ENCODE assay signal across 10 mouse cellular contexts in genomic region chr14:57920568-57921310, GRCm38 (mm10). TPM values are rescaled to one million over a fixed set of nuclear protein-coding genes. Genes with fewer than 3 reads are reported as not detected.
DNase-seq lines count a peak whose midpoint lies in the region; ATAC-seq and TF ChIP-seq lines count a peak whose summit lies in the region.
"Had no signal": no experiment of that assay in that cellular context is flagged by ENCODE, and none has a peak within 500 bp of the region (broad histone marks: within the 10 kb centered on the region; RNA-seq: fewer than 3 reads in every experiment).

No protein-coding gene starts in this region.

- no peaks in the 10 kb centered on the region; the same call in 1 of the 2 replicates for H3K9me3 ChIP-seq in forebrain, embryonic 11.5 days (ENCODE audit: control insufficient read depth, low read length)
- no peaks in the 10 kb centered on the region for H3K9me3 ChIP-seq in forebrain, postnatal 0 days (ENCODE audit: low read length)
- H3K9me3 ChIP-seq in lung, postnatal 0 days (ENCODE audit: low read length): no peaks in the 10 kb centered on the region
- H3K9me3 ChIP-seq in embryonic facial prominence, embryonic 12.5 days: no peaks in the 10 kb centered on the region

- no peak for TF ChIP-seq CTCF in forebrain, postnatal 0 days (IDR thresholded peaks at IDR 0.05; ENCODE audit: low read depth)
- TF ChIP-seq CTCF in lung, postnatal 0 days (IDR thresholded peaks at IDR 0.05): no peak

- intact Hi-C loops in left cerebral cortex, postnatal 4 days (cut with DNase I): no loop called here

- TF ChIP-seq EP300 in lung, postnatal 0 days (IDR thresholded peaks at IDR 0.05): no peak

- peak overlapping the region; percentile 54; the same call in 1 of the 2 replicates for H3K27ac ChIP-seq in forebrain, embryonic 11.5 days (ENCODE audit: low read depth, low read length)
- no peak overlapping the region for H3K27ac ChIP-seq in forebrain, postnatal 0 days (ENCODE audit: low read depth, low read length)
- H3K27ac ChIP-seq in lung, postnatal 0 days (ENCODE audit: low read length): peak overlapping the region; percentile 20; the same call in 1 of the 2 replicates
- H3K27ac ChIP-seq in embryonic facial prominence, embryonic 12.5 days: peak overlapping the region; percentile 75

- H3K36me3 ChIP-seq in forebrain, embryonic 11.5 days (ENCODE audit: control insufficient read depth, insufficient read depth, low read length): peaks cover 6% of the 10 kb centered on the region; the same call in 1 of the 2 replicates
- peaks cover 51% of the 10 kb centered on the region for H3K36me3 ChIP-seq in forebrain, postnatal 0 days (ENCODE audit: insufficient read depth)
- H3K36me3 ChIP-seq in lung, postnatal 0 days (ENCODE audit: insufficient read depth, low read length): peaks cover 15% of the 10 kb centered on the region; the same call in 1 of the 2 replicates
- peaks cover 38% of the 10 kb centered on the region for H3K36me3 ChIP-seq in embryonic facial prominence, embryonic 12.5 days

- no peak for DNase-seq in forebrain, embryonic 11.5 days (ENCODE audit: low spot score)
- DNase-seq in forebrain, postnatal 0 days: no peak
- no peak for DNase-seq in lung, postnatal 0 days (ENCODE audit: low spot score)
- no peak for DNase-seq in lung, postnatal 36 days
- DNase-seq in left cerebral cortex, postnatal 4 days: peak; percentile 4
- DNase-seq in adrenal gland, postnatal 4 days (ENCODE audit: low spot score in 2 of 2): no peak
- DNase-seq: gastrocnemius, postnatal 14 days had no signal

- H3K9ac ChIP-seq in forebrain, embryonic 11.5 days (ENCODE audit: low read length): no peak overlapping the region
- H3K9ac ChIP-seq in forebrain, postnatal 0 days: no peak overlapping the region
- H3K9ac ChIP-seq in lung, postnatal 0 days (replicated peaks; ENCODE audit: low read depth): no peak overlapping the region
- H3K9ac ChIP-seq in embryonic facial prominence, embryonic 12.5 days: no peak overlapping the region
- H3K9ac ChIP-seq: neural tube, embryonic 12.5 days had no signal

- 88% methylated on average over 18 of the region's 18 CpGs for WGBS in forebrain, embryonic 11.5 days
- WGBS in forebrain, postnatal 0 days: 85% methylated on average over 18 of the region's 18 CpGs
- WGBS in lung, postnatal 0 days: 69% methylated on average over 18 of the region's 18 CpGs
- 72% methylated on average over 18 of the region's 18 CpGs for WGBS in embryonic facial prominence, embryonic 12.5 days

- H3K4me3 ChIP-seq in forebrain, embryonic 11.5 days (ENCODE audit: low read depth, low read length): no peak overlapping the region
- H3K4me3 ChIP-seq in forebrain, postnatal 0 days (ENCODE audit: low read depth, low read length): no peak overlapping the region
- H3K4me3 ChIP-seq in lung, postnatal 0 days (ENCODE audit: low read depth, low read length): no peak overlapping the region
- no peak overlapping the region for H3K4me3 ChIP-seq in embryonic facial prominence, embryonic 12.5 days
- H3K4me3 ChIP-seq: neural tube, embryonic 12.5 days had no signal

- H3K4me1 ChIP-seq in forebrain, embryonic 11.5 days (replicated peaks; ENCODE audit: control insufficient read depth, insufficient read depth, low read length): no peaks in the 10 kb centered on the region
- H3K4me1 ChIP-seq in forebrain, postnatal 0 days (ENCODE audit: insufficient read depth): no peaks in the 10 kb centered on the region
- H3K4me1 ChIP-seq in lung, postnatal 0 days (ENCODE audit: insufficient read depth, low read depth, low read length): no peaks in the 10 kb centered on the region
- peaks cover 11% of the 10 kb centered on the region for H3K4me1 ChIP-seq in embryonic facial prominence, embryonic 12.5 days

- ATAC-seq in forebrain, embryonic 11.5 days (replicated peaks; ENCODE audit: low FRiP score): no peak
- no peak for ATAC-seq in forebrain, postnatal 0 days
- no peak for ATAC-seq in lung, postnatal 0 days
- no peak for ATAC-seq in embryonic facial prominence, embryonic 12.5 days (ENCODE audit: insufficient number of reproducible peaks, insufficient read depth, low FRiP score, low TSS enrichment)
- no peak for ATAC-seq in erythroblast, adult 5-6 weeks (replicated peaks; ENCODE audit: low FRiP score, poor library complexity, severe bottlenecking)

- H3K27me3 ChIP-seq in forebrain, embryonic 11.5 days (ENCODE audit: control insufficient read depth, insufficient read depth, low read length): no peaks in the 10 kb centered on the region
- no peaks in the 10 kb centered on the region for H3K27me3 ChIP-seq in forebrain, postnatal 0 days (ENCODE audit: insufficient read depth, low read length)
- no peaks in the 10 kb centered on the region for H3K27me3 ChIP-seq in lung, postnatal 0 days (replicated peaks; ENCODE audit: insufficient read depth, low read length)
- H3K27me3 ChIP-seq in embryonic facial prominence, embryonic 12.5 days: no peaks in the 10 kb centered on the region
- H3K27me3 ChIP-seq: neural tube, embryonic 12.5 days had no signal

- H3K4me2 ChIP-seq in forebrain, embryonic 11.5 days (ENCODE audit: low read depth, low read length, severe bottlenecking): no peak overlapping the region
- no peak overlapping the region for H3K4me2 ChIP-seq in forebrain, postnatal 0 days (ENCODE audit: low read depth)
- no peak overlapping the region for H3K4me2 ChIP-seq in lung, postnatal 0 days (replicated peaks; ENCODE audit: low read depth, low read length)
- H3K4me2 ChIP-seq in embryonic facial prominence, embryonic 12.5 days (replicated peaks): no peak overlapping the region
- H3K4me2 ChIP-seq: neural tube, embryonic 12.5 days had no signal

RNA-seq across cellular contexts. Expression of gene Zdhhc20, which starts 30.7 kb away (rescaled TPM):
- polyA plus RNA-seq in forebrain, embryonic 11.5 days (2014; fragmentation: Nextera tagmentation; extraction: Ambion mirVana): 54.6 and 62.2 TPM in 2 replicates
- total RNA-seq in forebrain, postnatal 0 days (2014; rRNA removed): 26.7 and 35.0 TPM in 2 replicates
- 21.9 and 31.6 TPM in 2 replicates for polyA plus RNA-seq in forebrain, postnatal 0 days (2015; fragmentation: Nextera tagmentation; extraction: Ambion mirVana)
- polyA plus RNA-seq in lung, postnatal 0 days (2015; fragmentation: Nextera tagmentation; extraction: Ambion mirVana): 57.2 and 64.6 TPM in 2 replicates
- 73.0 and 79.6 TPM in 2 replicates for polyA plus RNA-seq in embryonic facial prominence, embryonic 12.5 days (2016; fragmentation: Nextera tagmentation; extraction: Ambion mirVana)
- total RNA-seq in left cerebral cortex, postnatal 4 days (2021): 10 to 100 TPM; 29.5 to 31.6 TPM
- 11.3 and 12.5 TPM in 2 replicates for total RNA-seq in erythroblast, adult 5-6 weeks (2015; ENCODE audit: low replicate concordance)
- total RNA-seq in erythroblast, adult 5-6 weeks (2017; ENCODE audit: low replicate concordance): 8.6 and 10.7 TPM in 2 replicates
- total RNA-seq in adrenal gland, postnatal 4 days (2021): 10 to 100 TPM; 53.8 to 61.9 TPM
